Mouse (Mus musculus): ENCODE data around the gene Sh3pxd2a.
A peak's percentile ranks its signal among the peaks of the same experiment; 100 is the strongest.

GRCm38 (mm10) chr19:47285581-47285980 lies 178.6 kb downstream of the Sh3pxd2a start:
- TF ChIP-seq CTCF (IDR thresholded peaks at IDR 0.05; ENCODE audit: low read depth, low read length) (no peak), POLR2A (IDR thresholded peaks at IDR 0.05; ENCODE audit: insufficient read depth, low read length) (no peak), EP300 (IDR thresholded peaks at IDR 0.05; ENCODE audit: insufficient read depth, low read depth, low read length) (0 out of 2 replicates have a peak, but pooled peaks have one; percentile 65)
